Mouse (Mus musculus): ENCODE data around the gene Fgfr2. TPM values are rescaled to one million over a fixed set of nuclear protein-coding genes. Genes with fewer than 3 reads are reported as not detected.
"Not testable (repeated sequence)": the region's sequence is repeated elsewhere in the genome, so short reads cannot be mapped to it uniquely, and the experiment has no call there.

Fgfr2 gene
- polyA plus RNA-seq, 1 experiment from 2014 or later, result 11.4 TPM

DNA sequence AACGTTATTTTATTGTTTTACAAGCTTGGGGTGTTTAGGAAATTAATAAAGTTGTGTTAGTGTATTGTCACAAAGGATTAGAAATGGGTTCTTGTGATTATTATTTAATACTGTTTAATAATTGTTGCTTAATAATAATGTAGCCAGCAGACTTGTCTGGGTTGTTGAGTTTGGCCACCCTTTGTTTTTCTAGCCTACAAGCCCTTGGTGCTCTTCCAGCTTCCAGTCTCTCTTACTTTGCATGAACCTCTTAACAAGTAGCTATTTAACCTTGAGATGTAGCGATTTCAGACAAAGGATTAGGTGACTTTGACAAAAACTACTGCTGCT lies 1711.2 kb downstream of the Fgfr2 start:
- Histone ChIP-seq H3K9ac (ENCODE audit: low read depth, low read length) (no peak overlapping the region), H3K4me3 (ENCODE audit: low read depth, low read length) (no peak overlapping the region), H3K27ac (ENCODE audit: low read length) (no peak overlapping the region), H3K4me2 (ENCODE audit: low read depth, low read length) (peak overlapping the region; percentile 78; the same call in 1 of the 2 replicates), H3K4me1 (ENCODE audit: control insufficient read depth, low read depth, low read length) (peaks cover 14% of the 10 kb centered on the region), H3K27me3 (ENCODE audit: control insufficient read depth, insufficient read depth, low read depth, low read length) (no peaks in the 10 kb centered on the region), H3K36me3 (ENCODE audit: control insufficient read depth, insufficient read depth) (no peaks in the 10 kb centered on the region), H3K9me3 (replicated peaks; ENCODE audit: control insufficient read depth, low read length) (no peaks in the 10 kb centered on the region)
- no peak for ATAC-seq (ENCODE audit: low read depth)
- 51% methylated on average over 2 of the region's 2 CpGs for WGBS (ENCODE audit: insufficient replicate concordance)

- WGBS (ENCODE audit: insufficient replicate concordance), result 40% methylated on average over 10 of the region's 10 CpGs
Observed at GRCm38 (mm10) chr7:131411221-131411940, 1711.8 kb downstream of the Fgfr2 start.

GRCm38 (mm10) chr7:131410416-131411058 lies 1712.6 kb downstream of the Fgfr2 start, which contains the start of the genes Ikzf5 and Acadsb:
Gene Ikzf5 (minus strand): TSS chr7:131410521.
Gene Acadsb (plus strand): TSS chr7:131410601.
- 0% methylated on average over 42 of the region's 42 CpGs for WGBS (ENCODE audit: insufficient replicate concordance)
- peak; percentile 99 for ATAC-seq (ENCODE audit: low read depth)
- no peaks in the 10 kb centered on the region for H3K27me3 ChIP-seq (ENCODE audit: control insufficient read depth, insufficient read depth, low read depth, low read length)
- H3K27ac ChIP-seq (ENCODE audit: low read length), result peak within 1 kb of the TSS; percentile 86
- no peaks in the 10 kb centered on the region for H3K36me3 ChIP-seq (ENCODE audit: control insufficient read depth, insufficient read depth)
- H3K4me2 ChIP-seq (ENCODE audit: low read depth, low read length), result peak within 1 kb of the TSS; percentile 78
- H3K9ac ChIP-seq (ENCODE audit: low read depth, low read length), result peak within 1 kb of the TSS; percentile 99
- peak within 1 kb of the TSS; percentile 98 for H3K4me3 ChIP-seq (ENCODE audit: low read depth, low read length)
- H3K4me1 ChIP-seq (ENCODE audit: control insufficient read depth, low read depth, low read length), result peaks cover 14% of the 10 kb centered on the region
- no peaks in the 10 kb centered on the region for H3K9me3 ChIP-seq (replicated peaks; ENCODE audit: control insufficient read depth, low read length)

More at GRCm38 (mm10) chr7:131411221-131411940, 1711.8 kb downstream of the Fgfr2 start:
- Histone ChIP-seq H3K4me2 (ENCODE audit: low read depth, low read length) (peak overlapping the region; percentile 78), H3K9ac (ENCODE audit: low read depth, low read length) (peak overlapping the region; percentile 71), H3K36me3 (ENCODE audit: control insufficient read depth, insufficient read depth) (no peaks in the 10 kb centered on the region), H3K4me3 (ENCODE audit: low read depth, low read length) (peak overlapping the region; percentile 98), H3K27ac (ENCODE audit: low read length) (0 out of 2 replicates have a peak overlapping the region, but pooled peaks have one; percentile 6), H3K4me1 (ENCODE audit: control insufficient read depth, low read depth, low read length) (peaks cover 14% of the 10 kb centered on the region), H3K27me3 (ENCODE audit: control insufficient read depth, insufficient read depth, low read depth, low read length) (no peaks in the 10 kb centered on the region), H3K9me3 (replicated peaks; ENCODE audit: control insufficient read depth, low read length) (no peaks in the 10 kb centered on the region)
- no peak for ATAC-seq (ENCODE audit: low read depth)

DNA sequence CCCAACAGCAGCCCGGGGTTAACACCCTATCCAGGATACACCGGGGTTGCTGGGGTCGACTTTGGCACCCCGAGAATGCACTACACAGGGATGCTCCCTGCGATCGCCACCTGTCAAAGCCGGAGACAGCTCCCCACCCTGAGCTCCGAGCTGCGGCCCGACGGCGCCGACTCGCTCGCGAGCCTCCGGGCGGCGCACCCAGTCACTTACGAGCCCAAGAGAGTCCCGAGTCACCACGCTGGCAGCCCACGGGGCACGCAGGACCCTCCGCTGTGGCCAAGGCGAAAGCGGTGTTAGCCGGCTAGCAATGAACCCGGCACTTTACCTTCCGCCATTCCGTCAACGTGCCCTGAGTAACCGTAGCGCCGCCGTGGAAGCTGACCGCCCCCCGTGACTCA lies 1713.2 kb downstream of the Fgfr2 start:
- WGBS (ENCODE audit: insufficient replicate concordance), result under 1% methylated on average over 38 of the region's 38 CpGs
- Histone ChIP-seq H3K36me3 (ENCODE audit: control insufficient read depth, insufficient read depth) (no peaks in the 10 kb centered on the region), H3K27ac (ENCODE audit: low read length) (peak overlapping the region; percentile 86), H3K9ac (ENCODE audit: low read depth, low read length) (peak overlapping the region; percentile 99), H3K4me2 (ENCODE audit: low read depth, low read length) (peak overlapping the region; percentile 78), H3K4me1 (ENCODE audit: control insufficient read depth, low read depth, low read length) (peaks cover 14% of the 10 kb centered on the region), H3K27me3 (ENCODE audit: control insufficient read depth, insufficient read depth, low read depth, low read length) (no peaks in the 10 kb centered on the region), H3K9me3 (replicated peaks; ENCODE audit: control insufficient read depth, low read length) (no peaks in the 10 kb centered on the region), H3K4me3 (ENCODE audit: low read depth, low read length) (peak overlapping the region; percentile 98)
- ATAC-seq (ENCODE audit: low read depth), result peak; percentile 63

GRCm38 (mm10) chr7:131409321-131409987 lies 1713.7 kb downstream of the Fgfr2 start:
- H3K27me3 ChIP-seq (ENCODE audit: control insufficient read depth, insufficient read depth, low read depth, low read length), result no peaks in the 10 kb centered on the region
- H3K4me2 ChIP-seq (ENCODE audit: low read depth, low read length), result peak overlapping the region; percentile 78
- H3K27ac ChIP-seq (ENCODE audit: low read length), result peak overlapping the region; percentile 86
- H3K4me1 ChIP-seq (ENCODE audit: control insufficient read depth, low read depth, low read length), result peaks cover 14% of the 10 kb centered on the region
- H3K9ac ChIP-seq (ENCODE audit: low read depth, low read length), result peak overlapping the region; percentile 99
- peak overlapping the region; percentile 98 for H3K4me3 ChIP-seq (ENCODE audit: low read depth, low read length)
- ATAC-seq (ENCODE audit: low read depth), result no peak
- 4% methylated on average over 16 of the region's 16 CpGs for WGBS (ENCODE audit: insufficient replicate concordance)
- H3K9me3 ChIP-seq (replicated peaks; ENCODE audit: control insufficient read depth, low read length), result no peaks in the 10 kb centered on the region
- H3K36me3 ChIP-seq (ENCODE audit: control insufficient read depth, insufficient read depth), result no peaks in the 10 kb centered on the region

DNA sequence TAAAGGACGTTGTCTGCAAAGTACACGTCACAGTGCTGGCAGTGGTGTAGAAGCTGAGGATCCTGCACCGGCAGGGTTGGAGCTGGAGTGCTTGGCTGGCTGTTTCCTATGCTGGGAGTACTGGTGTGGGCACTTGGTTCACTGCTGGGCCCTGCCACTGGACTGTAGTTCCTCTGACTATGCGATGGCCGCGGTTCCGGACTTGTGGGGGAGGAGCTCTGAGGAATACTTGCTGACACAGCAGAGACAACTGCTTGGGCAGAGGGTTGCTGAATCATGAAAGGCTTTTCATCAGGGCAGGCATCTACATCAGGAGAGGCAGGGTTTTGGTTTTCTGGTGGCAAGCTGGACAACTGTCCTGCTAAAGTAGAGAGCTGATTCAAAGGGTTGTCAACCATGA lies 1731.4 kb downstream of the Fgfr2 start:
- H3K36me3 ChIP-seq (ENCODE audit: control insufficient read depth, insufficient read depth), result peaks cover 17% of the 10 kb centered on the region

DNA sequence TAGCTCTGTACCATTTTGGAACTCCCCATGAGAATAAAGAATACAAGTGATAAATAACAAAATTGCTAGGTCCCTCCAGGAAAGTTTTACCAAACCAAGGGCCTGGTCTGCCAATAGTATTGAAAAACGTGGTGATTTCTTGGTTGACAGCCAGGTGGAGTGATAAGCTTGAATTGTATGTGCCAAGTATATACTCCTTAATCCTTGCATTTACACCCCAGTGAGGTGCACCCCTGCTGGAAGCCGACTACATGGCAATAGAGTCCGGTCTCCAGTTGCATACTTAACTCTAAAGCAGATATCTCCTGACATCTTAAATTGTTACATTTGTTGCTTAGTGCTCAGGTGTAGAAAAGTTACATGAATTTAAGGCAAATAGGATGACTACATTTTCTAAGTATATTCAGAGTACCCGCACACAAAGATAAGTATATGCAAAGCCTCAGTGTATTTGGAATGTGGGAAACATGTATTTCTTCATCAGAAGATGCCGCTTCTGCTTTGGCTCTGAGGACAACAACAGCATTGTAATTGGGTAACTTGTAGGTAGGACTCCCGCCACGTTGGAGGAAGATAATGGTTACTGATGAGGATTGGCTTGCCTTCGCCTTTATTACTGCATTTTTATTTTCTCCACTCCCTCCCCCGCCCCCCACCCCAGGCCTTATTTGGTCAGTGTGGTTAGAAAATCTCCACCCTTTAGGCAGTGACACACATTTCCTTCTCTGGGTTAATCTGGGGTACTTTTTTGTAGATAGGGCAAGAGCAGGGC lies 1751.1 kb downstream of the Fgfr2 start:
- Histone ChIP-seq H3K9ac (ENCODE audit: low read depth, low read length) (no peak overlapping the region), H3K27ac (ENCODE audit: low read length) (no peak overlapping the region; the same call in 1 of the 2 replicates), H3K4me3 (ENCODE audit: low read depth, low read length) (peak overlapping the region; percentile 78), H3K36me3 (ENCODE audit: control insufficient read depth, insufficient read depth) (no peaks in the 10 kb centered on the region), H3K9me3 (replicated peaks; ENCODE audit: control insufficient read depth, low read length) (no peaks in the 10 kb centered on the region), H3K4me2 (ENCODE audit: low read depth, low read length) (peak overlapping the region; percentile 90), H3K4me1 (ENCODE audit: control insufficient read depth, low read depth, low read length) (peaks cover 16% of the 10 kb centered on the region), H3K27me3 (ENCODE audit: control insufficient read depth, insufficient read depth, low read depth, low read length) (no peaks in the 10 kb centered on the region)
- WGBS (ENCODE audit: insufficient replicate concordance), result 28% methylated on average over 9 of the region's 9 CpGs
- no peak for ATAC-seq (ENCODE audit: low read depth)

More for the DNA sequence above, 1731.4 kb downstream of the Fgfr2 start:
- H3K27ac ChIP-seq (ENCODE audit: low read length); H3K9me3 ChIP-seq (replicated peaks; ENCODE audit: control insufficient read depth, low read length); H3K27me3 ChIP-seq (ENCODE audit: control insufficient read depth, insufficient read depth, low read depth, low read length); H3K4me1 ChIP-seq (ENCODE audit: control insufficient read depth, low read depth, low read length); H3K4me2 ChIP-seq (ENCODE audit: low read depth, low read length); H3K4me3 ChIP-seq (ENCODE audit: low read depth, low read length); ATAC-seq (ENCODE audit: low read depth); H3K9ac ChIP-seq (ENCODE audit: low read depth, low read length): not testable (repeated sequence)
- 90% methylated on average over 6 of the region's 7 CpGs for WGBS (ENCODE audit: insufficient replicate concordance)

GRCm38 (mm10) chr7:131371470-131371860 lies 1751.7 kb downstream of the Fgfr2 start:
- H3K27ac ChIP-seq (ENCODE audit: low read length), result peak overlapping the region; percentile 92
- ATAC-seq (ENCODE audit: low read depth), result peak; percentile 19
- H3K4me3 ChIP-seq (ENCODE audit: low read depth, low read length), result peak overlapping the region; percentile 78
- H3K9ac ChIP-seq (ENCODE audit: low read depth, low read length), result peak overlapping the region; percentile 91
- H3K4me1 ChIP-seq (ENCODE audit: control insufficient read depth, low read depth, low read length), result peaks cover 16% of the 10 kb centered on the region
- H3K36me3 ChIP-seq (ENCODE audit: control insufficient read depth, insufficient read depth), result no peaks in the 10 kb centered on the region
- no peaks in the 10 kb centered on the region for H3K9me3 ChIP-seq (replicated peaks; ENCODE audit: control insufficient read depth, low read length)
- H3K4me2 ChIP-seq (ENCODE audit: low read depth, low read length), result peak overlapping the region; percentile 90
- WGBS (ENCODE audit: insufficient replicate concordance), result 5% methylated on average over 9 of the region's 9 CpGs
- H3K27me3 ChIP-seq (ENCODE audit: control insufficient read depth, insufficient read depth, low read depth, low read length), result no peaks in the 10 kb centered on the region
